In genomic region chr6:17787810-17788209, GRCm38 (mm10) we compare ENCODE assay signal across 15 mouse cellular contexts.
"Had no signal": no experiment of that assay in that cellular context is flagged by ENCODE, and none has a peak within 500 bp of the region (broad histone marks: within the 10 kb centered on the region; RNA-seq: fewer than 3 reads in every experiment).

No protein-coding gene starts in this region.

- H3K27me3 ChIP-seq: limb, embryonic 12.5 days; liver, embryonic 13.5 days; neural tube, embryonic 15.5 days had no signal

- H3K4me2 ChIP-seq: limb, embryonic 12.5 days; liver, embryonic 13.5 days; neural tube, embryonic 15.5 days had no signal

- H3K9ac ChIP-seq: limb, embryonic 12.5 days; liver, embryonic 13.5 days; neural tube, embryonic 15.5 days had no signal

- DNase-seq: kidney, postnatal 10 days; kidney, postnatal 4 days; liver; liver, embryonic 13.5 days; lung, adult 18-20 months; lung, postnatal 36 days; midbrain, embryonic 14.5 days; thymus, adult 18-20 months; thymus, postnatal 14 days had no signal

- H3K27ac ChIP-seq: layer of hippocampus, adult 2 months; left cerebral cortex, adult 2 months; limb, embryonic 12.5 days; liver, embryonic 13.5 days; midbrain, embryonic 10.5 days; neural tube, embryonic 15.5 days had no signal

- H3K9me3 ChIP-seq: liver, embryonic 13.5 days; neural tube, embryonic 15.5 days had no signal

- H3K36me3 ChIP-seq: limb, embryonic 12.5 days; liver, embryonic 13.5 days; neural tube, embryonic 15.5 days had no signal

- H3K4me3 ChIP-seq: layer of hippocampus, adult 2 months; left cerebral cortex, adult 2 months; limb, embryonic 12.5 days; liver, embryonic 13.5 days; midbrain, embryonic 10.5 days; myocyte; neural tube, embryonic 15.5 days had no signal
